Mouse (Mus musculus) heart, postnatal 0 days (tissue): ENCODE measurements around the gene Nol4l. TPM values are rescaled to one million over a fixed set of nuclear protein-coding genes. Genes with fewer than 3 reads are reported as not detected.

Experiments used
- ATAC-seq: fragments of 200-750 bp; cut with Nextera tagmentation; 2 replicates; pipeline ENCODE4 v1.8.0; 2017; ENCODE audit warnings: low read depth, moderate number of reproducible peaks, moderate library complexity; ENCODE audit not compliant: insufficient read depth
- DNase-seq: peaks from one replicate; pipeline ENCODE4 v3.0.0-alpha.2; 2016; ENCODE audit warnings: low spot score
- H3K27ac ChIP-seq: fragments of 300-500 bp; sonication (generic); 2 replicates; pipeline ENCODE4 v1.5.1; 2014; ENCODE audit warnings: low read depth, mild to moderate bottlenecking
- H3K27me3 ChIP-seq: fragments of 300-500 bp; sonication (generic); 2 replicates; pipeline ENCODE4 v1.6.1; 2014; ENCODE audit warnings: low read length, mixed read lengths; ENCODE audit not compliant: control insufficient read depth, insufficient read depth
- H3K36me3 ChIP-seq: fragments of 300-500 bp; sonication (generic); replicated peaks from 2 replicates; pipeline ENCODE4 v1.6.1; 2014; ENCODE audit warnings: low read length, mixed read lengths; ENCODE audit not compliant: control insufficient read depth, insufficient read depth
- H3K4me1 ChIP-seq: fragments of 300-500 bp; sonication (generic); 2 replicates; pipeline ENCODE4 v1.6.1; 2014; ENCODE audit warnings: antibody characterized with exemption; ENCODE audit not compliant: control insufficient read depth, insufficient read depth
- H3K4me2 ChIP-seq: fragments of 300-500 bp; sonication (generic); 2 replicates; pipeline ENCODE4 v1.6.1; 2014; ENCODE audit warnings: low read depth, mild to moderate bottlenecking, low read length, moderate library complexity
- H3K4me3 ChIP-seq: fragments of 300-500 bp; sonication (generic); 2 replicates; pipeline ENCODE4 v1.5.1; 2014; ENCODE audit warnings: low read depth, low read length
- H3K9ac ChIP-seq: fragments of 300-500 bp; sonication (generic); replicated peaks from 2 replicates; pipeline ENCODE4 v1.6.1; 2014; ENCODE audit warnings: low read depth, low read length, mixed read lengths
- H3K9me3 ChIP-seq: fragments of 300-500 bp; sonication (generic); replicated peaks from 2 replicates; pipeline ENCODE4 v1.6.1; 2016; ENCODE audit warnings: low read length; ENCODE audit not compliant: control insufficient read depth
- CTCF ChIP-seq: IDR thresholded peaks from 2 replicates; pipeline ENCODE4 v1.5.1; 2016; ENCODE audit warnings: antibody characterized with exemption, control low read depth, low read depth
- EP300 ChIP-seq: IDR thresholded peaks from 2 replicates; pipeline ENCODE4 v1.6.1; 2016; ENCODE audit warnings: antibody characterized with exemption, low read depth
- WGBS: fragments of 180-500 bp; shearing (Covaris S2); extraction: QIAGEN DNeasy Blood & Tissue Kit; methylation state at CpG from one replicate; pipeline ENCODE4 v1.1.7; 2014; 5-methylcytosine and 5-hydroxymethylcytosine counted together
- polyA plus RNA-seq: library from polyadenylated mRNA; unstranded; fragments of >200 nt; fragmentation: Nextera tagmentation; extraction: Ambion mirVana; gene quantifications from 2 replicates; pipeline ENCODE4 v1.2.1, GENCODE M21; 2015
- total RNA-seq: library from RNA; depleted of rRNA; stranded (reverse); fragments of >200 nt; gene quantifications from 2 replicates; pipeline ENCODE4 v1.2.3, GENCODE M21; 2014; ENCODE audit warnings: low replicate concordance

Nol4l gene
- total and polyA plus RNA-seq, 2 experiments from 2014 or later, result 4.3 to 13.1 TPM

- ATAC-seq, result no peak
- Histone ChIP-seq H3K4me3 (no peak overlapping the region), H3K4me2 (no peak overlapping the region), H3K27me3 (no peaks in the 10 kb centered on the region), H3K9me3 (no peaks in the 10 kb centered on the region), H3K27ac (no peak overlapping the region), H3K9ac (no peak overlapping the region), H3K36me3 (no peaks in the 10 kb centered on the region), H3K4me1 (peaks cover 29% of the 10 kb centered on the region)
- WGBS, result 46% methylated on average over 5 of the region's 5 CpGs
- no peak for TF ChIP-seq EP300
- no peak for TF ChIP-seq CTCF
- DNase-seq, result no peak
These were observed 38.8 kb downstream of the Nol4l start for GRCm38 (mm10) chr2:153490940-153491339.

- no peaks in the 10 kb centered on the region for H3K27me3 ChIP-seq
- H3K36me3 ChIP-seq, result no peaks in the 10 kb centered on the region
- no peaks in the 10 kb centered on the region for H3K9me3 ChIP-seq
- H3K27ac ChIP-seq, result no peak overlapping the region
- no peak overlapping the region for H3K4me3 ChIP-seq
- 100% methylated on average over 1 of the region's 1 CpGs for WGBS
- ATAC-seq, result no peak
- no peak overlapping the region for H3K9ac ChIP-seq
- TF ChIP-seq CTCF, result no peak
- no peak for TF ChIP-seq EP300
- DNase-seq, result no peak
- H3K4me1 ChIP-seq, result peaks cover 24% of the 10 kb centered on the region
- no peak overlapping the region for H3K4me2 ChIP-seq
These were observed 39.7 kb downstream of the Nol4l start for GRCm38 (mm10) chr2:153490116-153490515.

- no peaks in the 10 kb centered on the region for H3K4me1 ChIP-seq
- no peaks in the 10 kb centered on the region for H3K9me3 ChIP-seq
- 62% methylated on average over 4 of the region's 4 CpGs for WGBS
- ATAC-seq, result no peak
- no peaks in the 10 kb centered on the region for H3K27me3 ChIP-seq
- DNase-seq, result no peak
- no peak overlapping the region for H3K4me3 ChIP-seq
- TF ChIP-seq EP300 (no peak), CTCF (no peak)
- H3K36me3 ChIP-seq, result no peaks in the 10 kb centered on the region
- H3K9ac ChIP-seq, result no peak overlapping the region
- no peak overlapping the region for H3K4me2 ChIP-seq
- no peak overlapping the region for H3K27ac ChIP-seq
These were observed 45.7 kb downstream of the Nol4l start for GRCm38 (mm10) chr2:153484071-153484470.

- ATAC-seq (no peak), DNase-seq (peak; percentile 28)
- Histone ChIP-seq H3K27me3 (no peaks in the 10 kb centered on the region), H3K4me2 (peak overlapping the region; percentile 39), H3K4me1 (no peaks in the 10 kb centered on the region), H3K36me3 (no peaks in the 10 kb centered on the region), H3K27ac (no peak overlapping the region), H3K9ac (no peak overlapping the region), H3K9me3 (no peaks in the 10 kb centered on the region), H3K4me3 (no peak overlapping the region)
- 11% methylated on average over 20 of the region's 20 CpGs for WGBS
- no peak for TF ChIP-seq CTCF
- TF ChIP-seq EP300, result no peak
These were observed 46.4 kb downstream of the Nol4l start for GRCm38 (mm10) chr2:153483118-153483983.

- 50% methylated on average over 2 of the region's 2 CpGs for WGBS
- Histone ChIP-seq H3K36me3 (no peaks in the 10 kb centered on the region), H3K4me2 (no peak overlapping the region), H3K27ac (no peak overlapping the region), H3K27me3 (no peaks in the 10 kb centered on the region), H3K9me3 (no peaks in the 10 kb centered on the region), H3K4me1 (peaks cover under 1% of the 10 kb centered on the region; the same call in 1 of the 2 replicates), H3K9ac (no peak overlapping the region), H3K4me3 (no peak overlapping the region)
- ATAC-seq (no peak), DNase-seq (no peak)
- TF ChIP-seq CTCF, result no peak
- TF ChIP-seq EP300, result no peak
These were observed 48.0 kb downstream of the Nol4l start for GRCm38 (mm10) chr2:153481861-153482120.
